Mouse (Mus musculus) neutrophil, adult 83 days (primary cell): ENCODE measurements around the gene Steap2. TPM values are rescaled to one million over a fixed set of nuclear protein-coding genes. Genes with fewer than 3 reads are reported as not detected.

Experiments
- total RNA-seq, 2 experiments: library from RNA; stranded (reverse); gene quantifications; one replicate each; pipeline ENCODE4 v1.2.4; 2023

Steap2 gene
- not detected for total RNA-seq

GRCm38 (mm10) chr5:5693956-5694653 is at the start of gene Steap2:
Gene Steap2 (minus strand): TSS chr5:5694578.

DNA sequence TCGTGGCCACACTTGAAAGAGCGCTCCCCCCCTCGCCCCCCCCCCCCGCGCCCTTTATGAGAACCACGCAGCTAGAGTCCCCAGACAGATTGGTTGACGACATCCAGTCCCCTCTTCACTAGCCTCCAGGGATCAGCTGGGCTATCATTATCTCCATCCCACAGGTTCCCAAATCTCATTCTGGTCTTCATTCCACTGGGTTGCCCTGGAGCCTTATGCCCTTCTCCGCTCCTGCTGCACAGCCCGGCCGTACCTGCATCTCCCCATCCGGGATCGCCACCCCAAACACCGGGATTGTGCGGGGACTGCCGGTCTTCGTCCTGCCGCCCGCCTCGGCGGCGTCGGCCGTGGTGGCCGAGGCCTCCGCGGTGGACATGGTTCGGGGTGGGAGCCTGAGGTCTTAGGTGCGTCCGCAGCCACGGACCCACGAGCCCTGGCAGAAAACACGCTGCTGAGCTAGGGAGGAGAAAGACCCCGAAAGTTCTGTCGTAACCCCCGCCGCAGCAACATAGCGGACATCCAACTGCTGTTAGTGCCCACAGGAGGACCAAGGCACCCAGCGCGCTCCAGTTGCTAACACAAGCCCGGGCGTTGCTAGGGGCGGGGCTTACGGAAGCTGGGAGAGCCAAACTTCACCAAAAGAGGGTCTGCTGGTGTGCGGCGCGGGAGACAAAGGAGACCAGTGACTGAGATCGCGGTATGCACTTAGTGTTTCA is 30.6 kb downstream of the Steap2 start, which contains the start of gene Cfap69:
Gene Cfap69 (minus strand): TSS at position 585 of the 716 bp plus-strand sequence.

Other genes starting within 250 kb of the Steap2 start
- not detected for gene 1700015F17Rik, start 215.4 kb downstream of the Steap2 start, total RNA-seq
- gene Cldn12, start 179.6 kb downstream of the Steap2 start, total RNA-seq: 1 to 10 TPM; 4.1 to 4.2 TPM
- gene Gtpbp10, start 135.0 kb downstream of the Steap2 start, total RNA-seq: 1 to 10 TPM; 8.0 to 8.7 TPM
- gene Gm8773, start 120.8 kb downstream of the Steap2 start, total RNA-seq: not detected
- not detected for gene Cfap69, start 30.3 kb downstream of the Steap2 start, total RNA-seq
- gene Steap1, start 54.7 kb upstream of the Steap2 start, total RNA-seq: not detected